In genomic region chr5:43355832-43356231, GRCm38 (mm10) we compare ENCODE assay signal across 9 mouse cellular contexts.
A peak's percentile ranks its signal among the peaks of the same experiment; 100 is the strongest.
DNase-seq lines count a peak whose midpoint lies in the region; ATAC-seq lines count a peak whose summit lies in the region.
"Had no signal": no experiment of that assay in that cellular context is flagged by ENCODE, and none has a peak within 500 bp of the region (broad histone marks: within the 10 kb centered on the region; RNA-seq: fewer than 3 reads in every experiment).

No protein-coding gene starts in this region.

- WGBS in heart, embryonic 13.5 days = 84% methylated on average over 16 of the region's 16 CpGs
- 79% methylated on average over 16 of the region's 16 CpGs for WGBS in hindbrain, embryonic 13.5 days
- 84% methylated on average over 16 of the region's 16 CpGs for WGBS in midbrain, embryonic 12.5 days

- peaks cover 35% of the 10 kb centered on the region for H3K4me1 ChIP-seq in heart, embryonic 13.5 days
- peaks cover 37% of the 10 kb centered on the region for H3K4me1 ChIP-seq in hindbrain, embryonic 13.5 days (replicated peaks)
- peaks cover 18% of the 10 kb centered on the region for H3K4me1 ChIP-seq in midbrain, embryonic 12.5 days

- no peaks in the 10 kb centered on the region for H3K27me3 ChIP-seq in heart, embryonic 13.5 days (replicated peaks)
- no peaks in the 10 kb centered on the region for H3K27me3 ChIP-seq in hindbrain, embryonic 13.5 days
- H3K27me3 ChIP-seq in midbrain, embryonic 12.5 days = no peaks in the 10 kb centered on the region

- no peak for ATAC-seq in heart, embryonic 13.5 days (ENCODE audit: extremely low read depth, insufficient number of reproducible peaks, low FRiP score, low TSS enrichment)
- 0 out of 2 replicates have a peak, but pooled peaks have one; percentile 8 for ATAC-seq in hindbrain, embryonic 13.5 days (ENCODE audit: low FRiP score)
- 0 out of 2 replicates have a peak, but pooled peaks have one; percentile 13 for ATAC-seq in midbrain, embryonic 12.5 days (ENCODE audit: low FRiP score, low read depth)
- ATAC-seq in cerebellum, adult (ENCODE audit: insufficient number of reproducible peaks, low FRiP score, low TSS enrichment) = no peak

- no peak for DNase-seq in heart, postnatal 4 days
- DNase-seq in R1 (ENCODE audit: low read depth, low spot score) = peak; percentile 74
- DNase-seq in spleen, postnatal 14 days (ENCODE audit: low spot score in 2 of 2) = no peak
- DNase-seq in left cerebral cortex, adult 9 months (ENCODE audit: low spot score in 2 of 2) = no peak

- H3K9me3 ChIP-seq in heart, embryonic 13.5 days = no peaks in the 10 kb centered on the region
- no peaks in the 10 kb centered on the region for H3K9me3 ChIP-seq in hindbrain, embryonic 13.5 days
- H3K9me3 ChIP-seq in midbrain, embryonic 12.5 days = no peaks in the 10 kb centered on the region
- H3K9me3 ChIP-seq: G1E had no signal

- peak overlapping the region; percentile 89 for H3K27ac ChIP-seq in heart, embryonic 13.5 days (replicated peaks)
- peak overlapping the region; percentile 71 for H3K27ac ChIP-seq in hindbrain, embryonic 13.5 days
- peak overlapping the region; percentile 72; the same call in 1 of the 2 replicates for H3K27ac ChIP-seq in midbrain, embryonic 12.5 days (replicated peaks)

- peak overlapping the region; percentile 75 for H3K9ac ChIP-seq in heart, embryonic 13.5 days
- H3K9ac ChIP-seq in hindbrain, embryonic 13.5 days = no peak overlapping the region
- no peak overlapping the region; the same call in 1 of the 2 replicates for H3K9ac ChIP-seq in midbrain, embryonic 12.5 days (replicated peaks)

- H3K4me3 ChIP-seq in heart, embryonic 13.5 days = peak overlapping the region; percentile 52; the same call in 1 of the 2 replicates
- no peak overlapping the region for H3K4me3 ChIP-seq in hindbrain, embryonic 13.5 days
- H3K4me3 ChIP-seq in midbrain, embryonic 12.5 days = no peak overlapping the region

- H3K4me2 ChIP-seq in heart, embryonic 13.5 days = peak overlapping the region; percentile 72
- H3K4me2 ChIP-seq in hindbrain, embryonic 13.5 days = peak overlapping the region; percentile 50
- H3K4me2 ChIP-seq in midbrain, embryonic 12.5 days (replicated peaks) = peak overlapping the region; percentile 56

- H3K36me3 ChIP-seq in heart, embryonic 13.5 days = no peaks in the 10 kb centered on the region
- no peaks in the 10 kb centered on the region for H3K36me3 ChIP-seq in hindbrain, embryonic 13.5 days
- H3K36me3 ChIP-seq in midbrain, embryonic 12.5 days = no peaks in the 10 kb centered on the region
- H3K36me3 ChIP-seq: G1E had no signal

Comparison
In these comparisons a context has a peak if more than half of its experiments do, and no peak if none do; other contexts are left out.
1. ATAC-seq: peak in hindbrain, embryonic 13.5 days (single experiment) and midbrain, embryonic 12.5 days (single experiment); none in heart, embryonic 13.5 days (single experiment) and cerebellum, adult (single experiment).
2. Peak in every context shown above with its lines, with median percentiles within 50 percentile points of each other: H3K27ac ChIP-seq and H3K4me2 ChIP-seq.